Mouse (Mus musculus) C2C12 (cell line): Measurements from ENCODE around the gene Abi3. TPM values are rescaled to one million over a fixed set of nuclear protein-coding genes. Genes with fewer than 3 reads are reported as not detected.

Experiments
- H3K27me3 ChIP-seq: one replicate; pipeline ENCODE4 v1.6.1; 2011; ENCODE audit not compliant: control insufficient read depth, insufficient read depth, insufficient read length
- H3K36me3 ChIP-seq: one replicate; pipeline ENCODE4 v1.6.1; 2011; ENCODE audit not compliant: control insufficient read depth, insufficient read depth
- H3K4me3 ChIP-seq: one replicate; pipeline ENCODE4 v1.5.1; 2011; ENCODE audit warnings: mild to moderate bottlenecking, control low read depth; ENCODE audit not compliant: poor library complexity, insufficient read depth, severe bottlenecking
- H3K79me2 ChIP-seq: one replicate; pipeline ENCODE4 v1.6.1; 2011; ENCODE audit not compliant: control insufficient read depth, insufficient read depth
- H3K79me3 ChIP-seq: one replicate; pipeline ENCODE4 v1.6.1; 2011; ENCODE audit warnings: low read depth, control low read depth
- H3ac ChIP-seq: one replicate; pipeline ENCODE3; 2011; ENCODE audit warnings: low read depth; ENCODE audit not compliant: control insufficient read depth, insufficient read length
- CEBPB ChIP-seq: IDR thresholded peaks from one replicate; pipeline ENCODE4 v1.6.1; 2011; ENCODE audit warnings: low read depth, mild to moderate bottlenecking, control low read depth, moderate library complexity
- CTCF ChIP-seq: IDR thresholded peaks from one replicate; pipeline ENCODE4 v1.5.1; 2011; ENCODE audit not compliant: control insufficient read depth, insufficient read depth, insufficient read length
- FOSL1 ChIP-seq: IDR thresholded peaks from one replicate; pipeline ENCODE4 v1.8.0; 2011; ENCODE audit warnings: mild to moderate bottlenecking, low read length; ENCODE audit not compliant: poor library complexity, insufficient read depth, severe bottlenecking
- MAX ChIP-seq: IDR thresholded peaks from one replicate; pipeline ENCODE4 v1.6.1; 2011; ENCODE audit warnings: mild to moderate bottlenecking, control low read depth
- MYOD1 ChIP-seq: IDR thresholded peaks from one replicate; pipeline ENCODE4 v1.6.1; 2011; ENCODE audit warnings: low read depth; ENCODE audit not compliant: control insufficient read depth, insufficient read length
- MYOG ChIP-seq: IDR thresholded peaks from one replicate; pipeline ENCODE4 v1.6.1; 2011; ENCODE audit not compliant: control insufficient read depth, insufficient read length; ENCODE audit errors: extremely low read depth
- USF1 ChIP-seq: IDR thresholded peaks from one replicate; pipeline ENCODE4 v1.6.1; 2011; ENCODE audit warnings: low read depth, mild to moderate bottlenecking, control low read depth, moderate library complexity
- polyA plus RNA-seq: library from polyadenylated mRNA; unstranded; fragments of >200 nt; fragmentation: generic; extraction: Trizol; gene quantifications from one replicate; pipeline ENCODE4 v1.2.1, GENCODE M21; 2012; ENCODE audit warnings: missing spikeins

Abi3 gene
- polyA plus RNA-seq, 1 experiment: 0.33 TPM

DNA sequence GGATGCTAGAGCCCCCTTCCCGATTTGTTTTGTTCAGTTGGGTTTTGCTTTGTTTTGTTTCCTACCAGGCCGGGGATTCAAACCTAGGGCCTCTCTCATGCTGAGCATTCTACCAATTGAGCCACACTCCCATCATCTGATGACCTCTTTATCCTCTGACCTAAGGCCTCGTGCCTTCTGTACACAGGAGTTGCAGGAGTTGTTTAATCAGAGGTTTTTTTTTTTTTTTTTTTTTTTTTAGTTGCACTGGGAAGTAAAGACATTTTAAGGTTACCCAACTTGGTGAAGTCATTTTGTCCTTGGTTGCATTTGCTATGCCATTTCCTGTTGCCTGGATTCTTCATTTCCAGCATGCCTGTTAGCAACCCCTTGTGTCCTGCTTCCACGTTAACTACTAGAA, 27.2 kb upstream of the Abi3 start:
- Histone ChIP-seq H3K27me3 (no peaks in the 10 kb centered on the region), H3K36me3 (no peaks in the 10 kb centered on the region), H3K79me3 (no peaks in the 10 kb centered on the region), H3ac (no peak overlapping the region), H3K79me2 (no peaks in the 10 kb centered on the region), H3K4me3 (no peak overlapping the region)
- TF ChIP-seq MYOG (no peak), FOSL1 (no peak), USF1 (no peak), CTCF (no peak), CEBPB (no peak), MAX (no peak), MYOD1 (no peak)

DNA sequence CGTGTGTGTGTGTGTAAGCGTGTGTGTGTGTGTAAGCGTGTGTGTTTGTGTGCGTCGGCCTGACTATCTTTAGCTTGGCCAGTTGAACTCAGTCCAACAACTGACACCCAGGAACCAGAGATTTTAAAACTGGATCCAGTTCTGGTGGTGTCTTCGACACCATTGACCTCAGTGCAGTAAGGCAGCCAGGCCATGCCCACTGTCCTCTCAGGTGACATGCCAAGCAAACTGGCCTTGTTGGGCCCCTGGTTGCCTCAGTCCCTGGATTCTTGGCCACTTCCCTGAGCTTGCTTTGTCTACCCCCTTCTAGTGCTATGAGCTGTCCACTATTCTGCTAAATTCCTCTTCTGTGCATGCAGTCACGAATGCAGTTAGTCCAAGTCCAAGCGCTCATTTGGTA, 19.1 kb upstream of the Abi3 start:
- no peak overlapping the region for H3K4me3 ChIP-seq
- H3K79me2 ChIP-seq: no peaks in the 10 kb centered on the region
- H3K79me3 ChIP-seq: no peaks in the 10 kb centered on the region
- no peaks in the 10 kb centered on the region for H3K36me3 ChIP-seq
- TF ChIP-seq USF1 (no peak), MAX (no peak), FOSL1 (no peak), CTCF (no peak)
- no peaks in the 10 kb centered on the region for H3K27me3 ChIP-seq
- H3ac ChIP-seq: no peak overlapping the region

DNA sequence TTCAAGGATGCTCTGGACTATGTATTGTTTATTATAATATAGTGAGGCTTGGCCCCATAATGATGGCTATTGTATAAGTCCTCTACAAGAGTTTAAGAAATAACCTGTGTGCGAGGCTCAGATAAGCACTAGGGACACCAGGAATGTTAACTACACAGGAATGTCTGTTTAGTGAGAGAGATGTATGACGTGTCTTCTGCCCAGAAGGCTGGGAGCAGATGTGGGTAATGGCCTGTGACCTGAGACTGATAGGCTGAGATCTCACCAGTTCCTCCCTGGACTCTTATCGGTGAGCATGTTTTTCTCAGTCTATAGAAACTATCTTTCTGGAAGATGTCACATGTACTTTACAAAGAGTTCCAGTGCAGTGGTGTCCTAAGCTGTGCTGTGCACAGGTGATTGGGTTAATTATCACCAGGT, 17.8 kb upstream of the Abi3 start:
- H3ac ChIP-seq: peak overlapping the region; percentile 55
- peak overlapping the region; percentile 74 for H3K4me3 ChIP-seq
- H3K27me3 ChIP-seq: no peaks in the 10 kb centered on the region
- no peaks in the 10 kb centered on the region for H3K36me3 ChIP-seq
- no peak for TF ChIP-seq MYOD1
- TF ChIP-seq MAX: no peak
- no peak for TF ChIP-seq USF1
- TF ChIP-seq CEBPB: no peak
- no peak for TF ChIP-seq MYOG
- no peak for TF ChIP-seq CTCF
- TF ChIP-seq FOSL1: no peak
- H3K79me3 ChIP-seq: no peaks in the 10 kb centered on the region
- no peaks in the 10 kb centered on the region for H3K79me2 ChIP-seq

DNA sequence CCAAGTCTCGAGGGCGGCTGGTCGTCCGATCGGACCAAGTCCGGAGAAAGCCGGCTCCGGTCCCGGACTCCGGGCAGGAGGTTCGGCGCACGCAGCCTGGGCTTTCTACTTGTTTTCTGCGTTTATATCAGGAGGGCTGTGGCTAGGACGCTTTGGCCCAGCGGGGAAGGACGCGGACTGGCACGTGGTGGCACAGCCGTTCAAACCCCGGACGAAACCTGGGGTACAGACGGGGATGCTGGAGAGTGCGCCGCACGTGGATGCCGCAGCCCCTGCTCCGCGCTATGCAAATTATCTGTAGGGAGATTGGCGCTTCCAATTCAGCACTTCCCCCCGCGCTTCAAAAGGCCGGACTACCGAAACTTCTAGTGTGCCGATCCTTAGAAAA, 17.2 kb upstream of the Abi3 start:
- no peaks in the 10 kb centered on the region for H3K79me3 ChIP-seq
- TF ChIP-seq MYOD1 (peak; percentile 65), CEBPB (no peak), USF1 (peak; percentile 45), MAX (peak; percentile 97)
- H3K79me2 ChIP-seq: no peaks in the 10 kb centered on the region
- H3K4me3 ChIP-seq: peak overlapping the region; percentile 74
- H3ac ChIP-seq: peak overlapping the region; percentile 56
- H3K36me3 ChIP-seq: no peaks in the 10 kb centered on the region
- H3K27me3 ChIP-seq: no peaks in the 10 kb centered on the region

DNA sequence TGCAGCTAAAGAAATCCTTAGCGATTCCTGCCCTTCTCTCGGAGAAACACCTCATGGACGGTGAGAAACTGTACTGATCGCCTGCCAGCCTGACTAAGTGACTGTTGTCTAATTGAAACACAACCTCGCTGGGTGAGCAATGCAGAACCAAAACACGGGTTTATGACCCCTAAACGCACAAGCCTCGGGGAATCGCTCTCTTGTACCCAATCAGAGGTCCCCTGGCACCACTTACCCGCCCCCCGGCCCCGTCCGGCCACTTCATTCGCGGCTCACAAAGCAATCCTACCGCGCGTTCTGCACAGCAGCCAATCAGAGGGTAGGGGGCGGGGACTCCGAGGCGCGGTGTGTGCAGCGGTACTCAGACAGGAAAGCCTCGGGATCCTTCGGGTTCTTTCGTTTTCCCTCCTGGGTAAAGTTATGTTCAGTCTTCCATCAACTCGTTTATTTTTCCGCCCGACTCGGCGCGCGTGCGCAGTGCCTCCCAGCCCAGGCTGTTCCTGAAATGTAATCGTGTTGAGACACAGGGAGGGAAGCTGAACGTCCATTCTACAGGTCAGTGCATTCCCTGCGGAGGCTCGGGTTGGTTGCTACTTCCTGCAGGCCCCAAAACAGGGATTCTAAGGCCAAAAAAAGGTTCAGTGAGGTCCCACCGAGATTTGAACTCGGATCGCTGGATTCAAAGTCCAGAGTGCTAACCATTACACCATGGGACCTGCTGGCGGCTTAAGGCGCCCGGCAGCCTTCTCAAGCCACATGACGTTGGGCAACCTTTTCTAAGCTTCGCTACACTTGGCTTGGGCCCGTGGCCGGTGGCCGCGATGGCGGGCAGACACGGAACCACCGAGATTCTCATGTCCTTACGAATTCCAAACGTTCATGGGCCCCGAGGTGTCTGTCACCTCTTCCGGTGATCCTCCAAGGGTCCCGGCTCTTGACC, 16.5 kb upstream of the Abi3 start:
- Histone ChIP-seq H3K79me2 (no peaks in the 10 kb centered on the region), H3K4me3 (peak overlapping the region; percentile 74), H3ac (peak overlapping the region; percentile 56), H3K36me3 (no peaks in the 10 kb centered on the region), H3K79me3 (no peaks in the 10 kb centered on the region), H3K27me3 (no peaks in the 10 kb centered on the region)
- TF ChIP-seq MAX (peak; percentile 10), CTCF (no peak), MYOD1 (no peak), MYOG (no peak), USF1 (no peak), CEBPB (peak; percentile 43), FOSL1 (no peak)

DNA sequence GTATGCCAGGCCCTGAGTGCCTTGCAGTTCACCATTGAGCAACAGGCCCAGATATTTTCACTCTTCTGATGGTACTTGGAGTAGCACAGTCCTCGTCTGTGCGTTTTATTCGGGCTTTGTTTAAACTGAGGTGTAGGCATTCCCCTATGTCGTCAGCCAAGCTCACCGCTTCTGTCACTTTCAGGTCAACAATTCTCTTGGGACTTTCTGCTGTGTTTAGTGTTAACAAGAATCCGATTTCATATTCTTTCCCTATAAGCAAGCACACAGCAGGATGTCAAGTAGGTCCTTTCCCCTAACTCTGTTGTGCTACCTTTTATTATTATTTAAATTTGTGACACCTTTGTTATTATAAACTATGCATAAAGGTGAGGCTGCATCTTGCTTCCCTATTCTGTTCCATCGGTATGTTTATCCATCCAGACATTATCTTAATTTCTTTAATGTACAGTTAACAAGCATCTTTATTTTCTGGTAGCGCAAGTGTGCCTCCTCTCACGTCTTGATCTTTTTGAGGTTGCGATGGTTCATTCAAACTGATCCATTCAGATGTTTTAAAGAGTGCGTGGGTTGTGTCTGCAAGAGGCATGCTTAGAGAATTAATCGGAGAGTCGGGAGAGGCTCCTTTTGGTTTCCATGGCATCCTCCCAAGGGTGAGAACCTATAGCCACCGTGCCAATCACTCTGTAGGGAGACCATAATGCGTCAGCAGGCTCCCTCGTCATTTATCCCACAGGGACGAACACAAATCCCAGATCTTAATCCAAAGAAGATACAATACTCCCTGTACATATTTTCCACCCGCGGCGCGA, 15.6 kb upstream of the Abi3 start:
- no peaks in the 10 kb centered on the region for H3K79me2 ChIP-seq
- TF ChIP-seq MYOG: no peak
- TF ChIP-seq FOSL1: no peak
- TF ChIP-seq USF1: no peak
- no peak for TF ChIP-seq CTCF
- no peak for TF ChIP-seq MAX
- no peak for TF ChIP-seq MYOD1
- TF ChIP-seq CEBPB: no peak
- H3K4me3 ChIP-seq: peak overlapping the region; percentile 30
- H3ac ChIP-seq: peak overlapping the region; percentile 49
- H3K79me3 ChIP-seq: no peaks in the 10 kb centered on the region
- no peaks in the 10 kb centered on the region for H3K27me3 ChIP-seq
- H3K36me3 ChIP-seq: no peaks in the 10 kb centered on the region
